Mouse (Mus musculus) heart, embryonic 14.5 days (tissue): Measurements from ENCODE around the gene Col25a1. TPM values are rescaled to one million over a fixed set of nuclear protein-coding genes. Genes with fewer than 3 reads are reported as not detected.

Experiments used
- ATAC-seq: fragments of 200-750 bp; cut with Nextera tagmentation; 2 replicates; pipeline ENCODE4 v1.8.0; 2017; ENCODE audit warnings: low read depth, moderate TSS enrichment; ENCODE audit not compliant: insufficient number of reproducible peaks, insufficient read depth, low FRiP score
- H3K27ac ChIP-seq, 2 experiments: fragments of 200-500 bp in 1 of 2; fragments of 300-500 bp in 1 of 2; sonication (generic) in 1 of 2; replicated peaks in 1 of 2; 2 replicates each; pipeline ENCODE4 v1.5.1; 2012 to 2014; ENCODE audit warnings: low read depth in 2 of 2, low read length in 2 of 2, control low read depth in 1 of 2, mild to moderate bottlenecking in 1 of 2, mixed read lengths in 1 of 2; ENCODE audit not compliant: control insufficient read depth in 1 of 2, insufficient read depth in 1 of 2
- H3K27me3 ChIP-seq: fragments of 300-500 bp; sonication (generic); 2 replicates; pipeline ENCODE4 v1.6.1; 2014; ENCODE audit warnings: mild to moderate bottlenecking, low read length, control low read depth; ENCODE audit not compliant: control insufficient read depth, insufficient read depth
- H3K36me3 ChIP-seq: fragments of 300-500 bp; sonication (generic); 2 replicates; pipeline ENCODE4 v1.6.1; 2014; ENCODE audit warnings: mild to moderate bottlenecking, control low read depth, low read length, mixed read lengths; ENCODE audit not compliant: control insufficient read depth, insufficient read depth
- H3K4me1 ChIP-seq, 2 experiments: fragments of 200-500 bp in 1 of 2; fragments of 300-500 bp in 1 of 2; sonication (generic) in 1 of 2; 2 replicates each; pipeline ENCODE4 v1.6.1; 2012 to 2014; ENCODE audit warnings: low read length in 2 of 2, control low read depth in 1 of 2, mixed read lengths in 1 of 2; ENCODE audit not compliant: control insufficient read depth in 2 of 2, insufficient read depth in 2 of 2
- H3K4me2 ChIP-seq: fragments of 300-500 bp; sonication (generic); 2 replicates; pipeline ENCODE4 v1.6.1; 2014; ENCODE audit warnings: mild to moderate bottlenecking, low read length
- H3K4me3 ChIP-seq, 2 experiments: fragments of 200-500 bp in 1 of 2; fragments of 300-500 bp in 1 of 2; sonication (generic) in 1 of 2; 2 replicates each; pipeline ENCODE4 v1.5.1; 2012 to 2014; ENCODE audit warnings: low read length in 2 of 2, mild to moderate bottlenecking in 2 of 2, control low read depth in 1 of 2, low read depth in 1 of 2, moderate library complexity in 1 of 2; ENCODE audit not compliant: control insufficient read depth in 1 of 2, insufficient read depth in 1 of 2
- H3K9ac ChIP-seq: fragments of 300-500 bp; sonication (generic); 2 replicates; pipeline ENCODE4 v1.6.1; 2014; ENCODE audit warnings: mild to moderate bottlenecking, low read length
- H3K9me3 ChIP-seq: fragments of 300-500 bp; sonication (generic); 2 replicates; pipeline ENCODE4 v1.6.1; 2016; ENCODE audit warnings: low read length, control low read depth; ENCODE audit not compliant: control insufficient read depth
- WGBS: fragments of 180-500 bp; shearing (Covaris S2); extraction: QIAGEN DNeasy Blood & Tissue Kit; methylation state at CpG from one replicate; pipeline ENCODE4 v1.1.7; 2014; 5-methylcytosine and 5-hydroxymethylcytosine counted together
- polyA plus RNA-seq: library from polyadenylated mRNA; unstranded; fragments of >200 nt; fragmentation: Nextera tagmentation; extraction: Ambion mirVana; gene quantifications from 2 replicates; pipeline ENCODE4 v1.2.1, GENCODE M21; 2014

The Col25a1 gene
- polyA plus RNA-seq, 1 experiment from 2014 or later, result 2.3 TPM

DNA sequence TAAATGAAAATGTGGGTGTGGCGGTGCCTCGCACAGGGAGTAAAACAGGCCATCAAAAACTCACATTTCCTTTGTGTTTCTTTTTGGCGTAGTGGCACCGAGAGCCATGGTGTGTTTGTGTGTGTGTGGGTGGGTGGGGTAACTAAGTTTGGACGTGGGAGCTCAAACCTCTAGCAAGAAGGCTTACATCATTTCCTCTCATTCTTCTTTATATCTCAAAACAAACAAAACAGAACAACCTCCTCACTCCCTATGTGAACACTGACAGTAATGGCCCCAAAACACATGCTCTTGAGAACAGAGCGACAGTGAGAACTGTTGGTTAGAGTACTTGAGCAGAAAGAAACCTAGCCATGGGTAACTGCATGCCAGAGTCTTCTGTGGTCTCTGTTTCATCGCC, 121.1 kb downstream of the Col25a1 start:
- 60% methylated on average over 7 of the region's 7 CpGs for WGBS
- Histone ChIP-seq H3K9me3 (no peaks in the 10 kb centered on the region), H3K4me1 (peaks cover 0 to 11% of the 10 kb centered on the region in 2 experiments; a peak in 1 of 4 replicates), H3K27ac (peak overlapping the region; percentile 70 to 85), H3K4me3 (no peak overlapping the region), H3K27me3 (no peaks in the 10 kb centered on the region), H3K4me2 (no peak overlapping the region), H3K36me3 (no peaks in the 10 kb centered on the region), H3K9ac (no peak overlapping the region)
- ATAC-seq, result peak; percentile 56; the same call in 1 of the 2 replicates

- WGBS, result 71% methylated on average over 3 of the region's 3 CpGs
Measured at GRCm38 (mm10) chr3:130256059-130256458, 124.8 kb downstream of the Col25a1 start.

GRCm38 (mm10) chr3:130256610-130257009, 125.3 kb downstream of the Col25a1 start:
- Histone ChIP-seq H3K27me3 (no peaks in the 10 kb centered on the region), H3K9ac (no peak overlapping the region), H3K27ac (no peak overlapping the region), H3K9me3 (no peaks in the 10 kb centered on the region), H3K4me3 (no peak overlapping the region), H3K36me3 (no peaks in the 10 kb centered on the region), H3K4me2 (no peak overlapping the region), H3K4me1 (peaks cover 0 to under 1% of the 10 kb centered on the region in 2 experiments; a peak in 1 of 4 replicates)
- ATAC-seq, result no peak
- 76% methylated on average over 7 of the region's 7 CpGs for WGBS

More at GRCm38 (mm10) chr3:130256059-130256458, 124.8 kb downstream of the Col25a1 start:
- no peak for ATAC-seq
- Histone ChIP-seq H3K9me3 (no peaks in the 10 kb centered on the region), H3K36me3 (no peaks in the 10 kb centered on the region), H3K9ac (no peak overlapping the region), H3K4me2 (no peak overlapping the region), H3K4me3 (no peak overlapping the region), H3K4me1 (peaks cover 0 to 6% of the 10 kb centered on the region in 2 experiments; a peak in 1 of 4 replicates), H3K27me3 (no peaks in the 10 kb centered on the region), H3K27ac (no peak overlapping the region)

GRCm38 (mm10) chr3:130259670-130260069, 128.4 kb downstream of the Col25a1 start:
- no peak overlapping the region for H3K4me2 ChIP-seq
- peaks cover 0 to 3% of the 10 kb centered on the region in 2 experiments; a peak in 1 of 4 replicates for H3K4me1 ChIP-seq
- H3K27ac ChIP-seq, result no peak overlapping the region
- H3K9ac ChIP-seq, result no peak overlapping the region
- no peaks in the 10 kb centered on the region for H3K9me3 ChIP-seq
- no peaks in the 10 kb centered on the region for H3K36me3 ChIP-seq
- no peaks in the 10 kb centered on the region for H3K27me3 ChIP-seq
- no peak overlapping the region for H3K4me3 ChIP-seq
- ATAC-seq, result no peak
- 83% methylated on average over 2 of the region's 2 CpGs for WGBS

GRCm38 (mm10) chr3:130260316-130260715, 129.0 kb downstream of the Col25a1 start:
- H3K4me1 ChIP-seq, result peaks cover 0 to 3% of the 10 kb centered on the region in 2 experiments; a peak in 1 of 4 replicates
- H3K27ac ChIP-seq, result no peak overlapping the region
- H3K4me2 ChIP-seq, result no peak overlapping the region
- no peak for ATAC-seq
- 66% methylated on average over 2 of the region's 2 CpGs for WGBS
- H3K9ac ChIP-seq, result no peak overlapping the region
- no peaks in the 10 kb centered on the region for H3K9me3 ChIP-seq
- H3K4me3 ChIP-seq, result no peak overlapping the region
- H3K36me3 ChIP-seq, result no peaks in the 10 kb centered on the region
- H3K27me3 ChIP-seq, result no peaks in the 10 kb centered on the region

DNA sequence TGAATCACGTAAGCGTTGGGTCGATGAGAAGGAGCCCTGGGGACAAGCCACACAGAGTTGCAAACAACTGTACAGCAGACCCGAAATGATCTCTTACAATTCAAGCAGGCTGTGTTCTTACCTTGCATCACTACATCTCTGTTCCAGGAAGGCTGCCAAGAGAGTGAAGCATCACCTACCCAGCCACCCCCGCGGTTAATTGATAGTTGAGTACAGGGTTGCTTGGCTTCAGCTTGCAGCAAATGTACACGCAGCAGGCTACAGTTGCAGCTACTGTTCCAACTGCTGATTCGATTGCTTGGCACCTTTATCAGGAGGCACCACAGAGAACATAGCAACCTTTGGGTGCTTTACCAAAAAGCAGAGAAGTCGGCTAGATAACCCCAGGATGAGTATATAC, 133.8 kb downstream of the Col25a1 start:
- Histone ChIP-seq H3K27ac (no peak overlapping the region), H3K4me3 (no peak overlapping the region), H3K4me1 (peaks cover 0 to 3% of the 10 kb centered on the region in 2 experiments; a peak in 1 of 4 replicates), H3K9ac (no peak overlapping the region), H3K27me3 (no peaks in the 10 kb centered on the region), H3K9me3 (no peaks in the 10 kb centered on the region), H3K4me2 (no peak overlapping the region), H3K36me3 (no peaks in the 10 kb centered on the region)
- no peak for ATAC-seq
- 85% methylated on average over 9 of the region's 9 CpGs for WGBS

GRCm38 (mm10) chr3:130270509-130270908, 139.2 kb downstream of the Col25a1 start:
- 76% methylated on average over 3 of the region's 3 CpGs for WGBS
- no peak overlapping the region for H3K4me2 ChIP-seq

GRCm38 (mm10) chr3:130273949-130274348, 142.6 kb downstream of the Col25a1 start:
- no peaks in the 10 kb centered on the region for H3K4me1 ChIP-seq
- H3K4me2 ChIP-seq, result no peak overlapping the region
- H3K9me3 ChIP-seq, result peaks cover 6% of the 10 kb centered on the region
- H3K4me3 ChIP-seq, result no peak overlapping the region
- ATAC-seq, result no peak
- WGBS, result 82% methylated on average over 2 of the region's 2 CpGs
- H3K27me3 ChIP-seq, result no peaks in the 10 kb centered on the region
- H3K36me3 ChIP-seq, result no peaks in the 10 kb centered on the region
- H3K27ac ChIP-seq, result no peak overlapping the region
- no peak overlapping the region for H3K9ac ChIP-seq

More at GRCm38 (mm10) chr3:130270509-130270908, 139.2 kb downstream of the Col25a1 start:
- no peak overlapping the region for H3K9ac ChIP-seq
- no peaks in the 10 kb centered on the region for H3K4me1 ChIP-seq
- H3K27me3 ChIP-seq, result no peaks in the 10 kb centered on the region
- no peak overlapping the region for H3K4me3 ChIP-seq
- no peak overlapping the region for H3K27ac ChIP-seq
- ATAC-seq, result no peak
- no peaks in the 10 kb centered on the region for H3K36me3 ChIP-seq
- H3K9me3 ChIP-seq, result peaks cover 6% of the 10 kb centered on the region
